In the genomic region with DNA sequence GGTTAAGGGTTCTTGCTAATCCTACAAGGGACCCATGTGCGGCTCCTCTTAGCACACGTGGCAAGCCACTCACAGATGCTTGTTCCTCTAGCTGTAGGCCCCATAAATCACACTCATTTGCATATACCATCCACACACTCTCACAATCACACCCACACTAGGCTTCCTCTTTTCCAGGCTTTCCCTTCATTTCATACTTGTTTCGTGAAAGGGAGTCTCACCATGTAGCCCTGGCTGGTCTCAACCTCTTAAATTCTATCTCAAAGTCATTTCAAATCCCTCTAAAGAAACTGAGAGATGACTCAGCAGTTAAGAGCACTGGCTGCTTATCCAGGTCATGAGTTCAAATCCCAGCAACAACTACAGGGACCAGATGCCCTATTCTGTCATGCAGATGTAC, we compare ENCODE assay signal across 9 mouse cellular contexts. TPM values are rescaled to one million over a fixed set of nuclear protein-coding genes. Genes with fewer than 3 reads are reported as not detected.
DNase-seq lines count a peak whose midpoint lies in the region; ATAC-seq lines count a peak whose summit lies in the region.
"Had no signal": no experiment of that assay in that cellular context is flagged by ENCODE, and none has a peak within 500 bp of the region (broad histone marks: within the 10 kb centered on the region; RNA-seq: fewer than 3 reads in every experiment).

No protein-coding gene starts in this region.

- peaks cover 48% of the 10 kb centered on the region for H3K4me1 ChIP-seq in heart, embryonic 13.5 days
- H3K4me1 ChIP-seq in midbrain, embryonic 10.5 days = peaks cover 41% of the 10 kb centered on the region

- H3K27ac ChIP-seq in heart, embryonic 13.5 days (replicated peaks) = no peak overlapping the region
- H3K27ac ChIP-seq in midbrain, embryonic 10.5 days (replicated peaks) = peak overlapping the region; percentile 97; the same call in 1 of the 2 replicates

- intact Hi-C loops in heart, postnatal 14 days (cut with DNase I) = no loop called here

- no peak for DNase-seq in heart, postnatal 14 days
- DNase-seq in ES-CJ7 (ENCODE audit: low read depth, low spot score) = peak; percentile 84
- no peak for DNase-seq in midbrain, embryonic 10.5 days (ENCODE audit: low spot score)
- DNase-seq in left cerebral cortex, adult 9 months (ENCODE audit: low spot score in 2 of 2) = no peak
- DNase-seq in left cerebral cortex, adult 18-20 months (ENCODE audit: low spot score in 2 of 2) = no peak
- DNase-seq in adrenal gland, adult 8-10 months = no peak
- DNase-seq: layer of hippocampus, postnatal 36 days had no signal

- H3K4me2 ChIP-seq in heart, embryonic 13.5 days = peak overlapping the region; percentile 85

- no peaks in the 10 kb centered on the region for H3K27me3 ChIP-seq in heart, embryonic 13.5 days (replicated peaks)
- no peaks in the 10 kb centered on the region for H3K27me3 ChIP-seq in midbrain, embryonic 10.5 days (ENCODE audit: low read depth, poor library complexity, severe bottlenecking)

- peaks cover 4% of the 10 kb centered on the region; the same call in 1 of the 2 replicates for H3K9me3 ChIP-seq in heart, embryonic 13.5 days
- H3K9me3 ChIP-seq in midbrain, embryonic 10.5 days (replicated peaks) = 0 out of 2 replicates have a peak, but pooled peaks cover 5% of the 10 kb centered on the region

- no peak for ATAC-seq in heart, embryonic 13.5 days (ENCODE audit: extremely low read depth, insufficient number of reproducible peaks, low FRiP score, low TSS enrichment)
- peak; percentile 60 for ATAC-seq in granulocyte monocyte progenitor cell, adult 5-6 weeks (replicated peaks; ENCODE audit: poor library complexity, severe bottlenecking)

- peaks cover 78% of the 10 kb centered on the region for H3K36me3 ChIP-seq in heart, embryonic 13.5 days
- H3K36me3 ChIP-seq in midbrain, embryonic 10.5 days = peaks cover 78% of the 10 kb centered on the region

- H3K9ac ChIP-seq in heart, embryonic 13.5 days = peak overlapping the region; percentile 98

- peak overlapping the region; percentile 77 for H3K4me3 ChIP-seq in heart, embryonic 13.5 days
- peak overlapping the region; percentile 98 for H3K4me3 ChIP-seq in midbrain, embryonic 10.5 days

- whole genome bisulfite sequencing in heart, embryonic 13.5 days = 74% methylated on average over 3 of the region's 3 CpGs
- 84% methylated on average over 3 of the region's 3 CpGs for WGBS in midbrain, embryonic 10.5 days

RNA-seq across cellular contexts. Expression of a gene that starts 1.7 kb away (rescaled TPM):
- polyA plus RNA-seq in heart, embryonic 13.5 days (2015; fragmentation: Nextera tagmentation; extraction: Ambion mirVana) = 84.9 and 88.1 TPM in 2 replicates
- total RNA-seq in heart, postnatal 14 days (2021) = 10 to 100 TPM; 84.2 to 84.8 TPM
- total RNA-seq in granulocyte monocyte progenitor cell, adult 5-6 weeks (2014; fragmentation: Nextera tagmentation) = 238 and 321 TPM in 2 replicates
- total RNA-seq in granulocyte monocyte progenitor cell, adult 5-6 weeks (2017) = 239 and 278 TPM in 2 replicates
- 190 and 192 TPM in 2 replicates for polyA plus RNA-seq in midbrain, embryonic 10.5 days (2016; fragmentation: Nextera tagmentation; extraction: Ambion mirVana)
- total RNA-seq in left cerebral cortex, adult 18-20 months (2021) = 100 to 1,000 TPM; 185 to 191 TPM
- 100 to 1,000 TPM; 145 to 244 (median 187) TPM for total RNA-seq in adrenal gland, adult 8-10 months (2022)

RNA-seq across cellular contexts. Expression of a gene that starts 8.4 kb away (rescaled TPM):
- polyA plus RNA-seq in heart, embryonic 13.5 days (2015; fragmentation: Nextera tagmentation; extraction: Ambion mirVana) = 44.7 and 47.3 TPM in 2 replicates
- 10 to 100 TPM; 14.2 to 14.3 TPM for total RNA-seq in heart, postnatal 14 days (2021)
- 9.4 and 9.9 TPM in 2 replicates for total RNA-seq in granulocyte monocyte progenitor cell, adult 5-6 weeks (2014; fragmentation: Nextera tagmentation)
- total RNA-seq in granulocyte monocyte progenitor cell, adult 5-6 weeks (2017) = 2.9 and 5.6 TPM in 2 replicates
- 61.0 and 61.1 TPM in 2 replicates for polyA plus RNA-seq in midbrain, embryonic 10.5 days (2016; fragmentation: Nextera tagmentation; extraction: Ambion mirVana)
- total RNA-seq in left cerebral cortex, adult 18-20 months (2021) = 1 to 10 TPM; 4.8 to 5.9 TPM
- total RNA-seq in adrenal gland, adult 8-10 months (2022) = 10 to 100 TPM; 35.7 to 54.9 (median 48.5) TPM

RNA-seq across cellular contexts. Expression of a gene that starts 11.4 kb away (rescaled TPM):
- 8.1 and 8.8 TPM in 2 replicates for polyA plus RNA-seq in heart, embryonic 13.5 days (2015; fragmentation: Nextera tagmentation; extraction: Ambion mirVana)
- total RNA-seq in heart, postnatal 14 days (2021) = 1 to 10 TPM; 6.7 to 8.5 TPM
- 0.53 TPM in 1 of 2 replicates, not detected in the other for total RNA-seq in granulocyte monocyte progenitor cell, adult 5-6 weeks (2014; fragmentation: Nextera tagmentation)
- total RNA-seq in granulocyte monocyte progenitor cell, adult 5-6 weeks (2017) = 0.43 and 5.2 TPM in 2 replicates
- 9.6 and 11.0 TPM in 2 replicates for polyA plus RNA-seq in midbrain, embryonic 10.5 days (2016; fragmentation: Nextera tagmentation; extraction: Ambion mirVana)
- 10 to 100 TPM; 12.2 to 13.4 TPM for total RNA-seq in left cerebral cortex, adult 18-20 months (2021)
- 10 to 100 TPM; 13.0 to 16.4 (median 15.8) TPM for total RNA-seq in adrenal gland, adult 8-10 months (2022)

RNA-seq across cellular contexts. Expression of a gene that starts 18.5 kb away (rescaled TPM):
- polyA plus RNA-seq in heart, embryonic 13.5 days (2015; fragmentation: Nextera tagmentation; extraction: Ambion mirVana) = 12.7 and 14.8 TPM in 2 replicates
- total RNA-seq in heart, postnatal 14 days (2021) = 1 to 10 TPM; 2.7 to 3.9 TPM
- not detected in 2 replicates for total RNA-seq in granulocyte monocyte progenitor cell, adult 5-6 weeks (2014; fragmentation: Nextera tagmentation)
- total RNA-seq in granulocyte monocyte progenitor cell, adult 5-6 weeks (2017) = 0.04 and 0.10 TPM in 2 replicates
- 3.4 and 4.8 TPM in 2 replicates for polyA plus RNA-seq in midbrain, embryonic 10.5 days (2016; fragmentation: Nextera tagmentation; extraction: Ambion mirVana)
- total RNA-seq in left cerebral cortex, adult 18-20 months (2021) = 10 to 100 TPM; 50.0 to 54.6 TPM
- total RNA-seq in adrenal gland, adult 8-10 months (2022) = 10 to 100 TPM; 11.5 to 22.5 (median 16.8) TPM

RNA-seq across cellular contexts. Expression of a gene that starts 27.6 kb away (rescaled TPM):
- polyA plus RNA-seq in heart, embryonic 13.5 days (2015; fragmentation: Nextera tagmentation; extraction: Ambion mirVana) = 8.1 and 8.7 TPM in 2 replicates
- total RNA-seq in heart, postnatal 14 days (2021) = 1 to 10 TPM; 3.8 to 5.4 TPM
- total RNA-seq in granulocyte monocyte progenitor cell, adult 5-6 weeks (2014; fragmentation: Nextera tagmentation) = 16.3 and 26.3 TPM in 2 replicates
- 6.5 and 6.6 TPM in 2 replicates for total RNA-seq in granulocyte monocyte progenitor cell, adult 5-6 weeks (2017)
- 12.0 and 14.3 TPM in 2 replicates for polyA plus RNA-seq in midbrain, embryonic 10.5 days (2016; fragmentation: Nextera tagmentation; extraction: Ambion mirVana)
- total RNA-seq in left cerebral cortex, adult 18-20 months (2021) = 10 to 100 TPM; 20.3 to 23.9 TPM
- 10 to 100 TPM; 10.2 to 22.1 (median 16.6) TPM for total RNA-seq in adrenal gland, adult 8-10 months (2022)
